Mouse (Mus musculus): ENCODE measurements around the gene Nfkbia. TPM values are rescaled to one million over a fixed set of nuclear protein-coding genes. Genes with fewer than 3 reads are reported as not detected.

Gene Nfkbia
- polyA plus RNA-seq, 1 experiment from 2014 or later = 15.0 TPM

DNA sequence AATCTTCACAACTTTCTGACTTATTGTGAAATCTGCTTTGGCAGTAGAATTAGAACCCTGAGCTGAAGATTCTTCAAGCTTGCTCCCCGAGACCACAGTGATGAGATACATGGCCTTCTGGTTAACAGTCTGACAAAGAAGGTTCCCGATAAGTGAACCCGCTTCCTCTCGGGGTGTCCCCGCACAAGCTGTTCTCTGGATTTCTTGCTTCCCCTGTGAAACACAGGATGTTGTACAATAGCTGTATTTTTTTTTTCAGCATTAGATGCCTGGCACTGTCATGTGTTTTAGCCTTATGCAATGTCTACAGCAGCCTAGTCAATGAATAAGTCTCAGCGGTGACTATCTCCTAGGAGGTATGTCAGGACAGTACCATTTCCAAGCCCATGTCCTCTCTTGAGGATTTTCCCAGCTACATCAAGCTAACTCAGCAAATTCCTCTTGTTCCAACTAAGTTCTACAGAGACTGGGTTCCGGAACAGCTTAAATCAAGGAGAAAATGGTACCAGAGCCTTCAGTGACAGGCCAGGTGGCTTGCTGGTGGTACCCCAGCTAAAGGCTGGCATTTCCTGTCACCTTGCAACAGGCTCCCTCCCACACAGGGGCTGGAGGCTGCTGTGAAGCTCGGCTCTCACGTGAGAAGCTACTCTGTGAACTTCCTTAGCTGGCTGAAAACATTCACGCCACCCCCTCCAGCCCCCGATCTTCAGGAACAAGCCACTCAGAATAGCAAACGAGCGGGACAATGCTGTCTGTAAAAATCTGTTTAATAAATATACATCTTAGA is 3.6 kb downstream of the Nfkbia start:
- DNase-seq (no peak), ATAC-seq (ENCODE audit: low read depth) (no peak)
- Histone ChIP-seq H3K4me2 (0 out of 2 replicates have a peak overlapping the region, but pooled peaks have one; percentile 5), H3K9ac (no peak overlapping the region), H3K4me3 (replicated peaks) (no peak overlapping the region), H3K27me3 (no peaks in the 10 kb centered on the region), H3K36me3 (peaks cover 28% of the 10 kb centered on the region), H3K4me1 (replicated peaks) (peaks cover 42% of the 10 kb centered on the region), H3K27ac (no peak overlapping the region), H3K9me3 (replicated peaks) (no peaks in the 10 kb centered on the region)
- 63% methylated on average over 13 of the region's 13 CpGs for WGBS (ENCODE audit: insufficient replicate concordance)

DNA sequence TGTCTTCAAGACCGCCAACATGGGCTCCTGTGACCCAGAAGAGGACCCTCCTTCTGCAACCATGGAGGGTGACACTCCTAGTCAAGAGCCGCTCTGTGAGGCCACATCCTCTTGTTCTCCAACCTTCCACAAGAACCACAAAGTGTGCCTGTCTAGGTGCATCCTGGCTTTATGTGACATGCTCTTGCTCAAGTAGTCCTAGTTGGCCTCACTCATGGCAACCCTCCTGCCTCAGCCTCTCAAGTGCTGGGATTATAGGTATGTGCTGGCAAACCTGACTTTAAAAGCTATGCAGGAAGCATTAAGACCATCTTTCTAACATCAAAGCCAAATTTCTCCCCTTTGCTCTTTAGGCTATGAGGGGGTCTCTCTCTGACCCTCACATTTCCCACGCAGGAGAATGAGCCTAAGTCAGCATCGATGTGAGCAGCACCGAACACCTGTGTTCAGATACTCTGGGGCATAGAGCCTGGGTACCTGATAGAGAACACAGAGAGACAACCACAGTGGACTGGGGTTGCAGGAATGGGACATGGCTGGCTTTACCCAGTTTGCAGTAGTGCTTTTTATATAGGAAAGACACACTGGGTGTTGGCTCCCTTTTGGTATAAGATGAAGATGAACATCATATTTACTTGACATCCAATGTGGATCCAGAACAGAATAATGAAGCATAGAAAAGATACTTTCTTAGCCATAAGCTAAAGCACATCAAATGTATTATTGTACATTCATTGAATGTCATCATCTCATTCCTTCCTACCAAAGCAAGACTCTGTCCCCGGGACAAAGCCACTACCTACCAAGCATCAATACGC is 4.4 kb downstream of the Nfkbia start:
- ATAC-seq (ENCODE audit: low read depth) (no peak), DNase-seq (no peak)
- no peak overlapping the region for H3K27ac ChIP-seq
- no peak overlapping the region for H3K9ac ChIP-seq
- no peaks in the 10 kb centered on the region for H3K9me3 ChIP-seq (replicated peaks)
- no peaks in the 10 kb centered on the region for H3K27me3 ChIP-seq
- H3K4me3 ChIP-seq (replicated peaks) = no peak overlapping the region
- WGBS (ENCODE audit: insufficient replicate concordance) = 87% methylated on average over 7 of the region's 7 CpGs
- H3K4me1 ChIP-seq (replicated peaks) = peaks cover 36% of the 10 kb centered on the region
- peaks cover 28% of the 10 kb centered on the region for H3K36me3 ChIP-seq
- H3K4me2 ChIP-seq = no peak overlapping the region

DNA sequence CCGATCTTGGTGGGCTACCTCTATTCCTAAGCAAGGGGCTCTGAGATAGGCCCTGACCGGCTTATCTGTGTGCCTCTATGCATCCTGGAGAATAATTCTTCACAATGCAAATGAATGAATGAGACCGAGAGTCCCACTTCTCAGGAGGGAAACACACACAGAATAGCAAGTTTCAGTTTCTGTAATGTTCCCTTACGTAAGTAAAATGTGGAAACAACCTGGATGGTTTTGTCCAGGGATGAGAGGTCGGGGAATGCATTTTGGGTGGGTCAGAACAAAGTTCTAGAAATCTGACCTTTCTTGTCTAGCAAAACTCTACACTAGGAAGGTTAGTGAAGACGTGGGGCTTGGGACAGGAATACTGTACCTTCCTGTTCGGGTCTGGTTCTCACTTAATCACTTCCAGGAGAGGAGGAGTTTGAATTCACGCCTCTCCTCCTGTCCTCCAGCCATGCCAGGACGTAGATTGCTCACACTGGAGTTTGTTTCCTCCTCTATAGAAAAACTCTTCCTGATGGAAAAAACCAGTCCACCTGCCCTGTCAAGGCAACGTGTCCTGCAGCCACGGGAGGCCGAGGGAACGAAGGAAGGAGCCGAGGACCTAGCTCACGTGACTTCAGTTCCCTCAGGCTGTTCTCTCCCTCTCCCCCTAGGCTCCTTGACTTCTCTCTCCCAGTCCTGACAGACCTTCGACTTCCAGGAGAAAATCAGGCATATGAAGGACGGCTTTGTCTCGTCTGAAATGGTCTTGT is 5.3 kb downstream of the Nfkbia start:
- no peaks in the 10 kb centered on the region for H3K27me3 ChIP-seq
- no peak overlapping the region for H3K27ac ChIP-seq
- H3K36me3 ChIP-seq = peaks cover 28% of the 10 kb centered on the region
- no peaks in the 10 kb centered on the region for H3K9me3 ChIP-seq (replicated peaks)
- WGBS (ENCODE audit: insufficient replicate concordance) = 54% methylated on average over 18 of the region's 18 CpGs
- no peak overlapping the region for H3K4me2 ChIP-seq
- no peak overlapping the region for H3K9ac ChIP-seq
- DNase-seq (no peak), ATAC-seq (ENCODE audit: low read depth) (no peak)
- H3K4me1 ChIP-seq (replicated peaks) = peaks cover 30% of the 10 kb centered on the region
- no peak overlapping the region for H3K4me3 ChIP-seq (replicated peaks)

DNA sequence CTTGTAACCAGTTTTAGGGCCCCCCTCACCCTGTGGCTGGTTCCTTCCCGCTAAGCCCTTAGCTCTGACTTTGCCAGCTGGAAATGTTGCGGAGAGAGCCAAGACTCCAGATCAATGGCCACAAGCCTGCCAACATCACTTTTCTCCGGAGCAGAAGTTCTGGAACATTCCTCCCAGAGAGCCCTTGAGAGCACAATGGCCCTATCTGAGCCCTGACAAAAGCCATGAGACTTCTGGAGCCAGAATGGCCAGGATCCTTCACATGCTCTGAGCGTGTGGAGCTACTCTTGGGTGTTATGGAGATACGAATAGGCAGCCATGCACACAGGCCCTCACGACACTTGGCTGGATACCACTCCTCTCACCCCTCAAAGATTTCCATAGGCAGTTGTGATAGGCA is 7.6 kb downstream of the Nfkbia start:
- no peaks in the 10 kb centered on the region for H3K27me3 ChIP-seq
- peaks cover 17% of the 10 kb centered on the region for H3K4me1 ChIP-seq (replicated peaks)
- H3K4me2 ChIP-seq = no peak overlapping the region
- no peak for ATAC-seq (ENCODE audit: low read depth)
- no peaks in the 10 kb centered on the region for H3K9me3 ChIP-seq (replicated peaks)
- DNase-seq = no peak
- WGBS (ENCODE audit: insufficient replicate concordance) = 74% methylated on average over 6 of the region's 6 CpGs
- H3K36me3 ChIP-seq = peaks cover 14% of the 10 kb centered on the region
- H3K4me3 ChIP-seq (replicated peaks) = no peak overlapping the region
- H3K27ac ChIP-seq = no peak overlapping the region
- no peak overlapping the region for H3K9ac ChIP-seq

DNA sequence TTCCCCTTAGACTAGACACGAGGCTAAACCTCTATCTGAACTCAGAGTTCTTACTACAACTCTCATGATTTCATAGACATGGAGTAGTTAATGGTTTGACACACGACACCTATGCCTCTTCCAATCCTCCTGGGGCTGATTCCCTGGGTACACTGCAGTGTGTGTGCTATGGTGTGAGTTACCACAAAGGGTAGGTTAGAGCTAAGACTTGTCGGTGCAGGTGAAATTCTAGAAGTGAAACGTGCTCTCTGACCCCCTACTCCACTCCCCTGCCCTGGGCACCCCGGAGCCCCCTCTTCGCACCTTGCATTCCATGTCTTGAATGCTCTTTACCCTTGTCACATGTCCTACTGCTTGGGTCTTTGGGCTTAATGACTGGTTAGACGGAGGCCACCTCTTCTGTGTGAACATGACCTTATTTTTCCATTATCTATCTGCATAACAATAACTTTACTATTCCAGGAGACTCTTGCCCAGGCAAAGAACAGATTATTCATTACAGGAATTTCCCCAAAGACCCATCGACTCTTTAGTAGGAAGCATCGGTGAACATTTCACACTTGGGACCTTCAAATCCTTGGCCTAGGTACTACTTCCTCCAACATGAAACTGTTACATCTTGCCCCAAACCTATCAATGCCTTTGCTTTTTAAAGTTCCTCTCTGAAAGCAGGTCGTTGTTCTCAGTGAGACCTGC is 8.2 kb downstream of the Nfkbia start:
- Histone ChIP-seq H3K4me1 (replicated peaks) (peaks cover 15% of the 10 kb centered on the region), H3K4me3 (replicated peaks) (no peak overlapping the region), H3K9ac (no peak overlapping the region), H3K4me2 (no peak overlapping the region), H3K27me3 (no peaks in the 10 kb centered on the region), H3K36me3 (peaks cover 10% of the 10 kb centered on the region), H3K9me3 (replicated peaks) (no peaks in the 10 kb centered on the region), H3K27ac (no peak overlapping the region)
- no peak for DNase-seq
- ATAC-seq (ENCODE audit: low read depth) = no peak
- 58% methylated on average over 10 of the region's 10 CpGs for WGBS (ENCODE audit: insufficient replicate concordance)

DNA sequence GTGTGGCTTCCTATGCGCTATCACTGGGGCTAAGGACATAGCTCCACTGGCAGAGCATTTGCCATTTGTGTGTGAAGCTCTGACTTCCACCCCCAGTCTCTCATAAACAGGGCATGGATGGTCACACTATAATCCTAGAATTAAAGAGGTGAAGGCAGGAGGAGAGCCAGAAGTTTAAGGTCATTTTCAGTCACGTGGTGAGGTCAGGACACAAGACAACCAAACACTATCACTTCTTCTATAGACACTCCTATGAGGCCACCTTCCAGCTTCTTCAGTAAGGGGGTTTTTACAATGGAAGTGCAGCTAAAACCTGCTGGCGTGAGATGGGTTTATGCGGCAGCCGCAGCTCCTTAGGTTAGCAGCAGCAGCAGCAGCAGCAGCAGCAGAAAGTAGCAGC is 8.9 kb downstream of the Nfkbia start:
- Histone ChIP-seq H3K9me3 (replicated peaks) (no peaks in the 10 kb centered on the region), H3K27ac (no peak overlapping the region), H3K4me2 (no peak overlapping the region), H3K27me3 (no peaks in the 10 kb centered on the region), H3K4me1 (replicated peaks) (peaks cover 11% of the 10 kb centered on the region), H3K4me3 (replicated peaks) (no peak overlapping the region), H3K9ac (no peak overlapping the region), H3K36me3 (peaks cover 6% of the 10 kb centered on the region; the same call in 1 of the 2 replicates)
- no peak for ATAC-seq (ENCODE audit: low read depth)
- 69% methylated on average over 5 of the region's 5 CpGs for WGBS (ENCODE audit: insufficient replicate concordance)
- DNase-seq = no peak

DNA sequence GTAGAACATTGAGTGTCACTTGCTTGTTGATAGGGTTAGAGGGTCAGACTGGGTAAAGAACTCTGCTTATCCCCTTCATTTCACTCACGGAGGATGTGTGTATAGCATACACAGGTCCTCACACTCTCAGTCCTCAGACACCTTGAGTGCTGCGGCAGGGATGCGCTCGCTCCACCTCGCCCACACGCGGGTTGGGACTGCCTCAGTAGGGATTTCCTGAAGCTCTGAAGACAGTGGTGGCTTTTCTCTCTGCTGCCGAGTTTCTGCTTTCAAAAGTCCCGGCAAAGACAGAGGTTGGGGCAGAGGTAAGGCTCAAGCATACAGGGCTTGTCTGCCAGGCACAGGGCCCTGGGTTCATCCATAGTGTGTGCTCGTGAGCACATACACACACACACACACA is 9.7 kb downstream of the Nfkbia start:
- 67% methylated on average over 10 of the region's 10 CpGs for WGBS (ENCODE audit: insufficient replicate concordance)

DNA sequence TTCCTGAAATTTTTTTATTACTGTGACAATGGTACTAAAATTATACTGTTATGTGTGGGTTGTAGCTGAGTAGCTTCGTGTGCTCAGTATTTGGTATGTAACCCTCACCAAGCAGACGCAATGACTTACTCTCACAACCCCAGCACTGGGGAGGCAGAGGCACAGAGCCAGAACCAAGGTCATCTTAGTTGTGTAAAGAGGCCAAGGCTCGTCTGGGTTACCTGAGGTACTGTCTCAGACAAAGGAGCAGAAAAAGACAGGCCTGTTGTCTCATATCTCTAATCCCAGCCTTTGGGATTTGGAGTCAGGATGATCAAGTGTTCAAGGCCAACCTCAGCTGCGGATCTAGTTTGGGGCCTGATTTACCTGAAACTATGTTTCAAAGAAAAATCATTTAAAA is 10.7 kb downstream of the Nfkbia start:
- Histone ChIP-seq H3K9me3 (replicated peaks) (no peaks in the 10 kb centered on the region), H3K36me3 (no peaks in the 10 kb centered on the region), H3K4me2 (no peak overlapping the region), H3K27me3 (no peaks in the 10 kb centered on the region), H3K27ac (no peak overlapping the region), H3K4me3 (replicated peaks) (no peak overlapping the region), H3K9ac (no peak overlapping the region), H3K4me1 (replicated peaks) (peaks cover 9% of the 10 kb centered on the region)
- 68% methylated on average over 4 of the region's 4 CpGs for WGBS (ENCODE audit: insufficient replicate concordance)
- DNase-seq = no peak
- ATAC-seq (ENCODE audit: low read depth) = no peak

More for the DNA sequence above, 9.7 kb downstream of the Nfkbia start:
- no peak overlapping the region for H3K27ac ChIP-seq
- H3K9me3 ChIP-seq (replicated peaks) = no peaks in the 10 kb centered on the region
- ATAC-seq (ENCODE audit: low read depth) (no peak), DNase-seq (no peak)
- peaks cover under 1% of the 10 kb centered on the region; the same call in 1 of the 2 replicates for H3K36me3 ChIP-seq
- H3K4me2 ChIP-seq = no peak overlapping the region
- no peaks in the 10 kb centered on the region for H3K27me3 ChIP-seq
- H3K4me3 ChIP-seq (replicated peaks) = no peak overlapping the region
- no peak overlapping the region for H3K9ac ChIP-seq
- H3K4me1 ChIP-seq (replicated peaks) = peaks cover 11% of the 10 kb centered on the region

DNA sequence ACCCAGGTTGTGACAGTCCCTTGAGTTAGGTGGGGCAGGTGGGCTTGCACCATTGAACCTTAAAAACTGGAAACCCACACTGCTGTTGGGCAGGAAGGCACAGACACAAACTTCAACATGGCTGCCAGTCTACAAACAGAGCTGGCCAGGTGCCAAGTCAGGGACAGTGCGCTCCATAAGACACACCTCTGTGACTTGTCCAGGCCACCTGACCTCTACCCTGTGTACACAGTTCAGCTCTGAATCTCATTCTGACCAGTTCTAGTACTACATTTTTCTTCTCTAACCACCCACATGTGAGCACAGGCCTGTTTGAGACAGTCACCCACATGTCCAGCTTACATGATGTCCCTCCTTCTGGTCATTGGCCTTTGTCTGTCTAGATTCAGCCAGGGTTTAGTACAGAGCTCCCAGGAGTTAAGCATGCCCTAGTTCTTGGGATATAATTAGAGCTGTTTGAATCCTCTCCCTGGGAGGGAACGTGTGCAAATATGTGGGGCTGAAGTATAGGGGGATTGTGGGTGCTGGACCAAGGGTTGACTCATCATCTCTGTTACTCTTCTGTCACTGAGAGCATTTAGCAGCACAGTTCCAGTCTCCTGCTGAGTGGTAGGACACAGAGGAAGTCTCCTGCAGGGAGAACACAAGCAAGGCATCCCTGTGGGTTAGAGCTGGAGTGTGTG is 11.8 kb downstream of the Nfkbia start:
- no peak overlapping the region for H3K4me2 ChIP-seq
- no peaks in the 10 kb centered on the region for H3K36me3 ChIP-seq
- H3K27ac ChIP-seq = no peak overlapping the region
- WGBS (ENCODE audit: insufficient replicate concordance) = 72% methylated on average over 2 of the region's 2 CpGs
- no peak overlapping the region for H3K4me3 ChIP-seq (replicated peaks)
- DNase-seq (no peak), ATAC-seq (ENCODE audit: low read depth) (peak; percentile 69)
- H3K4me1 ChIP-seq (replicated peaks) = peaks cover 6% of the 10 kb centered on the region; the same call in 1 of the 2 replicates
- no peaks in the 10 kb centered on the region for H3K27me3 ChIP-seq
- H3K9ac ChIP-seq = no peak overlapping the region
- no peaks in the 10 kb centered on the region for H3K9me3 ChIP-seq (replicated peaks)

DNA sequence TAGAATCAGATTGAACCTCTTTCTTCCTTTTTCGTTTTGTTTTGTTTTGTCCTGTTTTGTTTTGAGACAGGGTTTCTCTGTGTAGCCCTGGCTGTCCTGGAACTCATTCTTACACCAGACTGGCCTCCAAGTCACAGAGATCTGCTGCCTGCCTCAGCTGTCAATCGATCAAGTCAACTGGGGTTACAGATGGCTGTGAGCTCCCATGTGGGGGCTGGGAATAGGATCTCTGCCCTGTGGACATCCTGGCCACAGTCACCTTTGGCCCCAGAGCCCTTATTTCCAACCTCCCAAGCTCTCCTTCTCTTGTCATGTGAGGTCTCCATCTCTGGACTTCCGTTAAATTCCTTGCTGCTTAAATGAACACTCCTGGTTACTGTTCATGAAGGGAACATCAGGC is 13.5 kb downstream of the Nfkbia start:
- no peaks in the 10 kb centered on the region for H3K27me3 ChIP-seq
- ATAC-seq (ENCODE audit: low read depth) (no peak), DNase-seq (no peak)
- 62% methylated on average over 3 of the region's 3 CpGs for WGBS (ENCODE audit: insufficient replicate concordance)
- H3K36me3 ChIP-seq = no peaks in the 10 kb centered on the region
- H3K9me3 ChIP-seq (replicated peaks) = no peaks in the 10 kb centered on the region
- no peak overlapping the region for H3K4me3 ChIP-seq (replicated peaks)
- no peak overlapping the region for H3K4me2 ChIP-seq
- no peak overlapping the region for H3K9ac ChIP-seq
- no peak overlapping the region for H3K27ac ChIP-seq
- peaks cover 10% of the 10 kb centered on the region for H3K4me1 ChIP-seq (replicated peaks)

All from liver, embryonic 13.5 days (tissue).